Mouse (Mus musculus): ENCODE measurements around the gene Nfrkb.

- TF ChIP-seq GATA1 (IDR thresholded peaks at IDR 0.05; ENCODE audit: low read length) (no peak), TAL1 (IDR thresholded peaks at IDR 0.05; ENCODE audit: low read length) (no peak)
These were observed 18.3 kb downstream of the Nfrkb start for GRCm38 (mm10) chr9:31404311-31404710.

All from erythroblast, embryonic 14.5 days (primary cell).